Mouse (Mus musculus): ENCODE measurements around the gene Krt17.

GRCm38 (mm10) chr11:100261235-100261605, 391 bp upstream of the Krt17 start:
- no peak for TF ChIP-seq CTCF (IDR thresholded peaks at IDR 0.05; ENCODE audit: extremely low read depth, insufficient read depth, low read length)
- TF ChIP-seq POLR2A (IDR thresholded peaks at IDR 0.05; ENCODE audit: extremely low read depth, insufficient read depth, low read length), result no peak

Data from cortical plate, adult 2 months (tissue).